Mouse (Mus musculus): ENCODE measurements around the gene Slc27a5.

DNA sequence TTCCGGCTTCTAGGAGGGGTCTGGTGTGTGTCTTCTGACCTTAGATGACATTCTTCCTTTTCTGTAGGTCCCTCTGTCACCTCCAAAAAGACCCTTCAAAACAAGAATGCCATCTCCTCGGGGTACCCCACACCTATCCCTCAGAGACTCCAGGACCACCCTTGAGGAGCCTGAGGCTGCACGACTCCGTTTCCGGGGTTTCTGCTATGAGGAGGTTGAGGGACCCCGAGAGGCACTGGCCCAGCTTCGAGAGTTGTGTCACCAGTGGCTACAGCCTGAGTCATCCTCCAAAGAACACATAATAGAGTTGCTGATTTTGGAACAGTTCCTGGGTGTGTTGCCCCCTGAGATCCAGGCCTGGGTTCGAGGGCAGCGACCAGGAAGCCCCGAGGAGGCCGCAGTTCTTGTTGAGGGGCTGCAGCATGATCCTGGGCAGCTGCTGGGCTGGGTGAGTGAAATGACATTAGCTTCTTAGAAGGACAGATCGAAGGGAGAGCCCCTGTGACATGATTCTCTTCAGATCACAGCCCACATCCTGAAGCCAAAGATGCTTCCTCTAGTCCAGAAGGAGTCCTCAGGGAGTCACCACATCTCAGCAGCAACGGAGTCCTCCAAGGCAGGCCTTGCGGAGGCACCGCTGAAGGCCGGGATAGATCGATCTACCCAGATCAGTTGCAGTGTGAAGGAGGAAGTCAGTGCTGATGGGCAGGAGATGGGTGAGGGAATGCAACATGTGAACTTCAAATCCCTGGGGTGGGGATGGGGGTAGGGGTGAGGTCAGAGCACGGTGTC, 18.9 kb downstream of the Slc27a5 start:
- TF ChIP-seq CTCF (IDR thresholded peaks at IDR 0.05; ENCODE audit: borderline replicate concordance, control insufficient read depth, extremely low read depth, insufficient read depth, low read length, poor library complexity) (no peak), POLR2A (IDR thresholded peaks at IDR 0.05; ENCODE audit: control insufficient read depth, extremely low read depth, insufficient read depth, low read length, poor library complexity) (no peak)
